Mouse (Mus musculus) heart, adult 2 months (tissue): Measurements from ENCODE around the gene Smim14.

ENCODE experiments used
- CTCF ChIP-seq: fragments of 200-600 bp; IDR thresholded peaks from 2 replicates; pipeline ENCODE4 v1.8.1; 2022; ENCODE audit warnings: antibody characterized with exemption, mild to moderate bottlenecking, moderate library complexity
- EP300 ChIP-seq: fragments of 200-500 bp; IDR thresholded peaks from 2 replicates; pipeline ENCODE4 v1.6.1; 2011; ENCODE audit warnings: low read depth, low read length, control low read depth; ENCODE audit not compliant: insufficient read depth
- POLR2A ChIP-seq: fragments of 200-500 bp; IDR thresholded peaks from 2 replicates; pipeline ENCODE4 v1.6.1; 2011; ENCODE audit warnings: mild to moderate bottlenecking, low read depth, low read length, control low read depth; ENCODE audit not compliant: insufficient read depth

- TF ChIP-seq POLR2A (no peak), CTCF (no peak), EP300 (no peak)
Observed at GRCm38 (mm10) chr5:65534496-65534895, 2.5 kb downstream of the Smim14 start.
